Mouse (Mus musculus) cerebellum, adult 11-12 months (tissue): ENCODE data around the gene Rfx8.

Experiments used
- DNase-seq: peaks from one replicate; pipeline ENCODE4 v3.0.0; 2022

The Rfx8 gene

DNA sequence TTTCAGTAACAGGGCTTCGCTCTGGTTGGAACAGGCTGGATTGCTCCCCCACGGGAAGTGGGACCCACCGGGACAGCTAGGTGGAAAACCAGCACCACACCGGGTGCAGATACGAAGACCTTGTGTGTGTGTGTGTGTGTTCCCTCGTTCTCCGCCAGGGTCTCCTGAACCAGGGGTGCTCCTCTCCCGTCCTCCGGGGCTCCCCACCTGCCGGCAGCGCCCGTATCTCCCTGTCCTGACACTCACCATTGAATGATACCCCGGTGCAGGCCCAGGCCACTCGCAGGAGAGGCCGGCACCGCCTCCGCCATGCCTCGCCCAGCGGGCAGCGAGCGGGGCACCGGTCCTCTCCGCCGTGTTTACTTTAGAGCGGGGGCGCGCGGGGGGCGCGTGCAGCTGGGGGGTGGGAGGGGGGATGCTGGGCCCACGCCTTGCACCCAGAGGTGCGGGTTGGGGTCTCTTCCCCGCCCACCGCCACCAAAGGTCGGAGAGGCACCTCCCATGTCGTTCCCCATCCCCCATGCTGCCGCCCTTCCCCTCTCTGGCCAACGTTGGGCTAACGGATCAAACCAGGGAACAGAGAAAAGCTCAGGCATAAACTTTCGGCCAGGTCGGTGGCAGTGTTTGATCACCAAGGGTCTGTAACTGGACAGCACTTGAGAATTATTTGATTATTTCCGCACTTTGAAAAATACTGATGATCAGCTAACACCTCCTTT lies at the start of gene Rfx8:
Gene Rfx8, minus strand, starts transcription at position 366 of the 719 bp plus-strand sequence.
- DNase-seq, result peak; percentile 27

DNA sequence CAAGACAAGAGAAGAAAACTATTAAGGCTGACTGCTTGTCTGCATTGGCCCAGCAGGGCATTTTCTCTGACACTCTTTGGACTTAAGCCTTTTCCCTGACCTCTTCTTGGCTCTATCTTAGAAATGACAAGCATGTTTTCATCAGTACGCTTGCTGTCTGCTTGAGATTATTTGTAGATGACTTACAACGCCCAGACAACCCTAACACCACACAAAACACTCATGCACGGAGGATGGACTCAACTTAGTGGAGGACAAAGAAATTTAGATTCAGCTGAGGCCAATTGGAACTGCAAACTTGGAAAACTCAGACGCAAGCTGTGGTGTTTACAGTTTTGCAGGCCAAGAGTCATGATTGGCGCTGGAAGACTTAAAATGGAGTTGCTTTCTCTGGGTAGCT lies 49.6 kb upstream of the Rfx8 start:
- no peak for DNase-seq

DNA sequence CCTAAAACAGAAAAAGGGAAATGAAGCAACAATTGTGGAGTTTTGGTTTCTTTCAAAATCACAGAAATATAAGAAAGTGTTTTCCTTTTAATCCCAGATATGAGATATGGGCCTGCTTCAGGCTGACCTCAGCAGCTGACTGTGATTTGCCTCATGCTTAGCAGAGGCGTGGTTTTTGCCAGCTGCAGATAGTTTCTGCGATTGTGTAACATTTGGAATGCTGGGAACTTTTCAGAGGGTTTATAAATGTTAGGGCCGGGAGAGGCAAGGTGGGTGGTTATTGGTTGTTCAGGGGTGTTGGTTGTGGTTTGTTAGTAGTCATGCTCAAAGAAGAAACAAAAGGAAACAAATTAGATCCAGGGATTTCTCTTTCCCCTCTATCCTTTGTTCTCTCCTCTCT lies 47.2 kb upstream of the Rfx8 start:
- DNase-seq, result no peak

DNA sequence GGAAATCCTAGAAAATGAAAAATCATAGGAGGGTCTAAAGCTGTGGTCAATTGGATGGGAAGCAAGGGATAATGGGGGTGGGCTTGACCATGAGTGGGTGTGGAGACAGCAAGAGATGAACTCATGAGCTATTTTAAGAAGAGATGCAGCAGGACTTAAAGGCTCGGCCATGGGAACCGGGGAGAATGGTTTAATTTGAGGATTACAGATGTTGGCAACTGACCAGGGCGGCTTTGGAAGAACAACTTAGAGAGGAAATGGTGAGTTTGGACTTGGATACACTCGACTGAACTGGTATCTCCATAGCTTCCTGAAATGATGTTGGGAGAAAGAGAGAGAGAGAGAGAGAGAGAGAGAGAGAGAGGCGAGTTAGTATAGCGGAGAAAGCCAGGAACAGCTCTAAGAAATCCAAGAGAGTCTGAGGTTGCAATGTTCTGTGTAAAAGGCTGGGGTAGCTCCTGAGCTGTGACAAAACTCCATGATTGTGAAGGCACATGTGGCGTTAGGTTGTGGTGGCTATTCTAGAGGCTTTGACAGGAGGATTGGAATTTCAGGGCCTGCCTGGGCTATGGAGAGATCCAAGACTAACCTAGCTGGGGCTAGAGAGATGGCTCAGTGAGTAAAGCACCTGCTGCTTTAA lies 45.2 kb upstream of the Rfx8 start:
- DNase-seq, result no peak

DNA sequence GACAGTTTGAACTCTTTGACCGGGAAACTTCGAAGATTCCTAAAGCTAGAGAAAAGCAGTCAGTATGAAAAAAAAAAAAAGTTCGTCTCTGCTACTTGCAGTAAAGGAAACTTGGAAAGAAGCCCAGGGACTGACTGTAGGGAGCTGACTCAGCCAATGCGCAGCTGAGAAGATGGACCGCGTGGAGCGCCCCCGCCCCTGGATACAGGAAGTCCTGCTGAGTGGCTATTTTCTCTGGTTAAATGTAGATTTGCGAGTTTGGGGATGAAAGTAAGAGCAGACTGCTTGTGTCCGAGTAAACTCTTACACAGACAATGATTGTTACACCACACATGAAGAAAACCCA lies 41.2 kb upstream of the Rfx8 start:
- no peak for DNase-seq

DNA sequence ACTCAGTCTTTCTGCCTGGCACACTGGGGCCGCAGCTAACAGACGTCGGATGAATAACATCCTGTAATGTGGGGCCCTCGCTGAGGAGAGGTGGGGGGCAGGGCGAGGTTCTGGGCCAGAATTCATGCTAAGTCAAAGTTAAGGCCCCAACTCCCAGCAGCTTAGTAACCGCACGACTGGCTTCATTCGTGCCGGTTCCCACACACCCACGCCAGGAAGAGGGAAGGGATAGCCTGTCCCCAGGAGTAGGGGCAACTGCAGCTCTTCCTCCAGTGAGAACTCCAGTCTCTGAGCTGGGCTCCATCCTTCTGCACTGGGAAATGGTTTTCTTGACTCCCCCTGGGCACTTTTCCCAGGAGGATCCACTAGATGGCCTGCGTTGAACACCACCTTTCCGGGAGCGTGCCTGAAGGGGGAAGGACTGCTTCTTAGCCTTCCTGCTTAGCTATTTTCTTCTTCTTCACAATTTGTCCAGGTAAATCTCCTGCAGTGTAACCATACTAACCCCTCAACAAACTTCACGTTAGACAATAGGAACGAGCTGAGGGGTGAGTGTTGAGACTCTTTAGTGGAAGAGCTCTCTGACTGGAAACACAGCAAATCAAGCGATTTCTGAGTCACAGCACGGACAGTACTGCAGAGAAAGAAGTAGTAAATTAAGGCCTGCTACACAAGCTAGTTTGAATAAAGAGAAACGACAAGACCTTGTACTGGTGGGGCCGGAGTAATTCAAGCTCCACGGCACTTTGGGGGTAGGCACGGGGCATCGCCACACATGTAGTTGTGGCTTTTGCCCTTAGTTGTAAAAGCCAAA lies 40.6 kb upstream of the Rfx8 start:
- DNase-seq, result peak; percentile 69

DNA sequence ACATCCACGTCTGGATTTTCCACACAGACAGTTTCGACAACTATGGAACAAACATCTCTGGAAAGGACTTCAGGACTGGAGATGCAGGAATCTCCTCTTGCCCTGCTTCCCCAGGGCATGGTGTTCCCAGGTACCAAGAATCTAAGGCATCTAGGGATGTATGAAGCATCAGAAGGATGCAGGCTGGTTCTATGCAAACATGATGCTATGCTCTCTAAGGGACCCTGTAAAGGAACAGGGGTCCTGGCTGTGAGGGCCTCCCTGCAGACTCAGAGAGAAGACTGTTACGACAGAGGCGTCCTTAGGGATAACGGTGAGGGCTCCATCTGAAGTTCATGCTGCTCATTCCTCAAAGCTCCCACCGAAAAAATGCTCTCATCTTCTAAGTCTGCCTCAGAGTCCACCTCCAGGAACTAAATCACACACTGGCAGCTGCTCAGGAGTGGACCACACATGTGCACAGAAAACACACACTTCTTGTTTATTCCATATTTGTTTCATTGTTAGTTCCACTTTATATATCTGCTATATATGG lies 39.5 kb upstream of the Rfx8 start:
- no peak for DNase-seq

DNA sequence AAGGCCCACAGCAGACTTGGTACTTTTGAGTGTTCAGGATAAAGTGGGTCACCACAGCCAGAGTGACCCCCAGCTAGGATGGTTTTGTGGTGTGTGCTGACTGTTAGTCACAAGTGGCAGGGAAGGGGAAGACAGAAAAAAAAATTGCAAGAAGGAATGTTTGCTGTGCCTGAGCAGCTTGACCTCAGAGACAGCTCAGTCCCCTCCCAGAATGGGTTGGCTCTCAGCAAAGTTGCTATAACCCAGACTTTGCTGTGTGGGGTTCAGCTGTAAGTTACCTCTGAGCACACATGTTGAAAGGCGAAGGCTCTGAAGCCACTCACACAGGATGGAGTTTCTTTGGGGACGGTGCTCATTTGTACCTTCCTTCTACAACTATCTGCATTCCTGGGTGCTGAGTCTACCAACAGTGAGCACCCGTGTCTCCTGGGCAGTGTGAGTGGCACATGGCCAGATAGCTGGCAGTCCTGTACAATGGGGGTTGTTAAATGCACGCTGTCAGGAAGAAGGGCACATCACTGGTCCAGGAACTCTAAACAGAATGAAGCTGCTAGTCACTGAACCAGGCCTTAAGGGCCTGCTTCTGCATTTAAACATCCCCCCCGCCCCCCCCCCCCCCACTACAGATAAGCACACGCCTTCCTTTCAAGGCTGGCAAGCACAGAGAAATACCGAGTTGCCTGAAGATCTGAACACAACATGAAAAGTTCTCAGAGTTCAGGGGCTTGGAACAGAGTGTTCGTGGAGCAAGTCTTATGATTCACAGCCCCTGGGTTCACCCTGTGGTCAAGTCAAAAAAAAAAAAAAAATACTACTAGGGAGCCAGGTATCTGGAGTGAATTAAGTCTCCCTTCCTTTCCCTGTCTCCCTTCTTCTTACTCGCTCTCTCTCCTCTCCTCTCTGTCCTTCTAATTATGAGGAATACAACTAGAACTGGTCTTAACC lies 38.7 kb upstream of the Rfx8 start:
- DNase-seq, result no peak

DNA sequence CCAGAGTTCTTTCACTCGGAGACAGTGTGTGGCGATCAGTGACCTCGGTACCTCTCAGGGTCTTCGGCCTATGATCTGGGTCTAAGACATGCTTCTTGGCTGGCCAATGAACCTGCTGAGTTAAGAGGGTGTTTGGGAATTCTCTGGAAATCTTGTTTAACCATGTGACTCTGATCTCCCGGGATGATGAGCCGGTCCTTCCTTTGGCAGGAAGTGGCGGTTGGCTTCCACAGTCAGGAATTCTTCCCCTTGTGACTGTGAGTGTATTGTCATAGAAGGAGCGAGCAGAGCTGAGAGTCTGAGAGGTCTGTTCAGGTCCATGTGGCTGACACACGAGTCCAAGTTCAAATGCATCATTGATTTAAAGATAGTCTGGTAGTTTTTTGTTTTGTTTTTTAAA lies 37.4 kb upstream of the Rfx8 start:
- no peak for DNase-seq

DNA sequence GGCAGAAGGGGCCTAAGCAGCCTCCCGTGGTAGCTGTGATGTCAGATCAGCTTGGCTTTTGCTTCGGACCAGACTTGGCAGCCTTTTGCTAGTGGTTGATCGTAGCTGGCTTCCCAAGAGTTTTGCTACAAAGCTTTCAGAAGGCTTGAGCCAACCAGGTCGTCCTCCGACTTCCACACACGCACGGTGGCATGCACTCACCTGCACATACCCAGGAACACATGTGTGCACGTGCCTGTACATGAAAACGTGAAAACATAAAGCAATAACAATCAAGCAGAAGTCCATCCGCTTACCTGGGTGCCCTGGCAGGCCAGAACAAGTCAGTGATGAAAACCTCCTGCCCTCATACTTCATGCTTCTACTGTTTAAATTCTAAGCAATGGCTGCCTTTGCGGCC lies 36.2 kb upstream of the Rfx8 start:
- no peak for DNase-seq

DNA sequence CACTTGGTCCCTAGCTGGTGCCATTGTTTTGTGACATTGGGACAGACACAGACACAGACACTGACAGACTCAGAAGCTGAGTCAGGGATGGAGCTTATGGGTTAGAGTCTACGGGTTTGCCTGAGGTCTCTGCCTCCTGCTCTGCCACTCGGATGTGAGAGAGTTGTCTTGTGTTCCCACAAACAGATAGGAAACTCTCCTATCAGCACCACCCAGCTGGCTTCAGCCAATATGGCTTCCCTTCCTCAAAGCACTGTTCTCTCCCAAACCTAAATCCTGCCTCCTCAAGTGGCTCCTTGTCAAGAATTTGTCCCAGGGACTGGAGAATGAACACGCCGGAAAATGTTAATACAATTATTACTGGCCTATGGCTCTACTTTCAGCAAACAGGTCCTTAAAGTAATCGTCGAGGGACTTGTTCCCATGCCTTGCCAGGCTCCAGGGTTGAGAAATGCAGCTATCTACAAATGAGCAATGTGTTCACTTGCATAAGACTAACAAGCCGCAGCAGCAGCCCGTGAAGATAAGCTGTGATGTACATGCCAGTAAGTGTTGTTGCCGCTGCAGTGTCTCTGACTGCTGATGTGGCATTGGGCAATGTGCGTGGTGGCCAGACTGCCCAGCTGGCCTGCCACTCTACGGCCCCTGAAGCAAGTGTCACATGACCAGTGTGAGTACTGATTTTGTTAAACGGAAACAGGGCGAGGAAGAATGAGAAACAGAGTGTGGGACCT lies 33.6 kb upstream of the Rfx8 start:
- DNase-seq, result no peak

DNA sequence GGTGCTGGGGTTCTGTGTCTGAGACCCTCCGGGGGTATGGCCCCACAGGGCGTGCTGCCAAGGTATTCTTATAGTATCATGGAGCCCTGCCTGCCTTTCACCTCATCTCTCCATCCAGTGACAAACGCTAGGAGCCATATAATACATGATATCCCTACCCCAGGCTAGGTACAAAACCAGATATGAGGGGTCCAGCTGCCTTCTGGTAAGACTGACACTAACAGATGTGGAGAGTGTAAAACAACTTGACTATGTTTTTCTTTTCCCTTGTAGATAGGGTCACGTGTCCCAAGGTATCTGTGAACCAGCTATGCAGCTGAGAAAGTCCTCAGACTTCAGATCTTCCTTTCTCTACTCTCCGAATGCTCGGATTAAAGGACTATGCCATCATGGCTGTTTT lies 30.7 kb upstream of the Rfx8 start:
- DNase-seq, result no peak

DNA sequence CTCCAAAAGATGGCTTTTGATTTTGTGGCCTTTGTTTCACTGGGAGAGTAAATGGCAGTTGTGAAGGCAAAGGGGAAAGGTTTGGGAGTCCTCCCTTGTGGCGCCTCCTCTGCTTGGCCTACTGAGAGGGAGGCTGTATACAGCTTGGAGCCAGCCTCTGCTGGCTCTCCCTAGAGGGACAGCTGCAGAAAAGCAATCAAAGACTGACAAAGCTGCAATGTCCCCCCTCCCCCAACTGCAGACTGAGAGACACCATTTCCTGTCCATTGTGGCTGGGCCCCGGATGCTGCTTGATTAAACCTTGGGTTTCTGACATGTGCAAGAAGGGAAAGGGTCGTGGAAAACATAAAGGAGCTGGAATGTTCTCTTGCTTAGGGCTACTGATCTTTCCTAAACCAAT lies 28.9 kb upstream of the Rfx8 start:
- no peak for DNase-seq

DNA sequence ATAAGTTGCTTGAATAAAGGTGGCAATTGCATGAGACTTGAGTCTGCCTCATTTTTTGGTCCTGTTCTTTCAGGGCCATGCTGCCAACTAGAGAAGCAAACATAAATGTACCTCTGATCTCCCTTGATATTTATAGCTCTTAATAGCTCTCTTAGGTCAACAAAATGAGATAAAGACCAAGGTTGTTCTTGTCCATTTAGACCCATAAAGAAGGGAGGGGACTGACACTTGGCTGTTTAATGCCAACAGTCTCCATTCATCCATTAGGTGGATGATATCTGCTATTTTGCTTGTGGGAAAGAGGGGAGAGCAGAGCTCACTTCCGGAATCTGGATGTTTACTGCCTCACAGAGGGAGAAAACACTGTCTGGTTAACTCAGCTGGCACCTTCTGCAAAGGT lies 28.4 kb upstream of the Rfx8 start:
- no peak for DNase-seq

DNA sequence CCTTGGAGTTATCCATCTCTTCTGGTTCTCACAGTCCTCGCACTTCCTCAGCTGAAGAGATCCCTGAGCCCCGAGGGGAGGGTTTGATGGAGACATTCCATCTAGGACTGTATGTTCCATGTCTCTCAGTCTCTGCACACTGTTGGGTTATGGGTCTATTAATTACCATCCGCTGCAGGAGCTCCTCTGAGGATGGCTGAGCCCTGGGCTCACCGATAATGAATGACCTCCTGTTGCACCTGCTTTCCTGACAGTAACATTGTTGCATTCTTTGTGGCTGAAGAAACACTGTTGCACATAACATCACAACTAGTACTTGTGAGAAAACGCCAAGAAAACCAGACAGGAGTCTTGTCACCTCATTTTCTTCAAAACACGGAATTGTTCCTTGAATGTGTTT lies 27.9 kb upstream of the Rfx8 start:
- DNase-seq, result no peak

DNA sequence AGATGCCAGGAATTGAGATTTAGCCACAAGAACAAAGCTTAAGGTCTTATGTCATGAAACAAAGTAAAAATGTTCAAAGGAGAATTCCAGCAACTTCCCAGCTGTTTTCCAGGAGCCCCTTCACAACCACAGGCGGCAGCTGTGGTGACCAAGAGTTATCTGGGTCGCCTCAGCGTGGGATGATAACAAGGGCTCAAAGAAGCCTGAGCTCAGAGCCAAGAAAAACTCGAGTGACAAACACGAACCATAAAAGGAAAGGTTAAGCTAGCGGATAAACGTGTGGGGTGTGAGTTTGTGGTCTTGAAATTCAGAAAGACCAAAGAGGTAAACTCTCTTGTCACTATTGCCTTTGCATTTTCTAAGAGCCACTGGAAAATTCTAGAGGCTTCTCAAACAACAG lies 25.7 kb upstream of the Rfx8 start:
- no peak for DNase-seq

DNA sequence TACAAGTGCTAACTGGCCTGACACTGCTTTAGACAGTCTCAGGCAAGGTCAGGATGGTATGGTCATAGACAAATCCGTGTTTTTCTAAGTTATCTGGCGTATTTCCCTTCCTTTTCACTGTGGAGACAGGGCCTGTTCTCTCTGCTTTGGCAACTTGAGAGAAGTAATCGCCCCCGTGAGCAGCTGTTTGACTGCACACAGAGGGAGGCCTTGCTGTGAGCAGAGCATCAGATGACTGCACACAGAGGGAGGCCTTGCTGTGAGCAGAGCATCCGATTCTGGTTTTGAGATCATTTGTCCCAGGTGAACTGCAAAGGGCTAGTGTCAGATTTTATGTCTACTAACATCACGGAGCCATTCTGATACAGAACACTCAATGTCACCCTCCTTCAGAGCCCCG lies 20.2 kb upstream of the Rfx8 start:
- DNase-seq, result no peak

DNA sequence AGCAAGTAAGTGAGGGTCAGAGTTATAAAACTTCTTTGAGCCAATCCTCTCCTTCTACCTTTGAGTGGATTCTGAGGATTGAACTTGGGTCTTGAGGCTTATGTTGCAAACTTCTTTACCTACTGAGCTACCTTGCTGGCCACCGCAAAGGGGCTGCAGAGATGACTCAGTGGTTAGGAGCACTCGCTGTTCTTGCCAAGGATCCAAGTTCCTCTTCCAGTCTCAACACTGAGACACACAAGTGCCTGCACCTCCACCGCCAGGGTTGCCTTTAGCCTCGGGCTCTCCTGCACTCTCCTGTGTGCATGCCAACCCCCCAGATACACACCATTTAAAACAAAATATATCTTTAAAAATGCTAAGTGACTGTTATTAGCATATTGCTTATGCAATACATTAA lies 19.2 kb upstream of the Rfx8 start:
- DNase-seq, result no peak

DNA sequence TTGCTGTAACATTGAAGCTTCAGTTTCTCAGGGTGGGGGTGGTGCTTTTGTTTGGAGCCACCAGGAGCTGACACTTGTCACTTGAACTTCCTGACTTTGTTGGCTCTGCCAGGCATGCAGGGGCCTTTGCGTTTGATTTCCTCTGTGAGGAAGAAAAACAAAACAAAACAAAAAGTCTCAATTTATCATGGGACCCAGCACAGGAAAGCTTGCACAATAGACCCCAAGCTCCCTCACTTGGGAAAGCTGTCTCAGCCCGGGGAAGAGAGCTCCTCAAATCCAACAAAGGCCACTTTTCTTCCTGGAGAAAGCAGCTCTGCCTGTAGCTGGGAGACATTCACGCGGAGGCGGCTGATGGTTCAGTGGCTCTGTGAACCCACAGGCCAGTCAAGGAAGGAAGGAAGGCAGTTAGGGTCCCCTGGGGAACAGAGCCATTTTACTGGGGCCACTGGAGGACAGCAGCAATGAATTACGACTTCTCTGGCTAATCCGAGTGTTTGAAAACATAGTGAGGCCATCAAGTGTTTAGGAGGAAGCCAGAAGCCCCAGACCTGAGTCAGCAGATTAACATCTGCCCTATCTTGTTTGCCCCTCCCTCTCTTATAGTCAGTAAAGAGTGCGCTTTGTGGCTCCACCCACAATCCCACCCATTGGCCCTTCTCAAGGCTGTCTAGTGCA lies 15.3 kb upstream of the Rfx8 start:
- no peak for DNase-seq

DNA sequence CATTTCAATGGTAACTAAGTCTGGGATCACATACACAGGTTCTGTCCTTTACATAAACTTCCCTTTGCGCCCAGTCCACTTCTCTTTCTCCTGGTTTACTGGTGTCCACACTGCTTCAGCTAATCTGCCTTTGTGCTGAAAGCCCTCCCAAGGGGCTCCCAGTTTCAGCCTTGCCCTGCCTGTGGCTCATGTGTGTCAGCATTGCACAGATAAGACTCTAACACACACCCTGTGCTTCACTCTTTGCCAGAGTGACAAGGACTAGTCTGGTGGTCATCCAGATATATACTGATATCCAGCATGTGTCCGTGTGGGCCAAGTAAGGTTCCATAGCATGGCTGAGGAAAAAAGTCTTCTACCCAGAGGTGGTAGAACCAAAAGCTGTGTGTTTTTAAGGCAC lies 14.7 kb upstream of the Rfx8 start:
- DNase-seq, result no peak

DNA sequence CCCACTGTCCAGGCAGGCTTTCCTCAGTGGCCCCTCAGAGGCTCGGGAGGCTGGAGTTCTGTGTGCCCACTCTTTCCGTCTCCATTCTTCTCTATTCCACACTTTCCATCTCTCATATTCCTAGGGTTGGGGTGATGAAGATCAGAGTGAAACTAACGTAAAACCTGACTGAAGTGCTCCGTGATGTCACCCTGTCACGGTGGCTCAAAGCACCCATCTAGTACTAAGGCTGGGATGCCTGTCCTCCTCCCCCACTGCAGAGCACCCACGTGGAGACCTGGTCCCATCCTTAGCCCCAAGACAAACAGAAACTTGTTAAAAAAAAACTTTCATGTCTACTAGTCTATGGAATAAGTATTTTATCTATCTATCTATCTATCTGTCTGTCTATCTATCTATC lies 14.1 kb upstream of the Rfx8 start:
- no peak for DNase-seq

DNA sequence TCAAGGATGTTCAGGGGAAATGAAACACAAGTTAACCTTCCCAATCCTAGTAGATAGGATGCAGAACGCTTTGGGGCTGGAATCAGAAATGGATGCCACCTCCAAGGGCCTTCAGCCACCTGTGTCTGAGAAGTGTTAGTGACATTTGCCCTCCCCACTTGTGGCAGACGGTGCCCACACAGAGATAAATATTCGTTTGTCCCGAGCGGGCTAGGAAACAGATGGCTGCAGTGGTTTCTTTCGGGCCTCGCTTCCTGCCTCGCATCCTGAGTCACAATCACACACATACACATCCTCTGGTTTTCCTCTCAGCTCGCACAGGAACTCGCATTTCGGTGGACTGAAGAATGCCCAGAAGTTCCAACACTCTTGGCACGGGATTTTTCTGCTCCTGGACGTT lies 13.5 kb upstream of the Rfx8 start:
- peak; percentile 21 for DNase-seq
